Mouse (Mus musculus) CD4-positive, CD25-positive, alpha-beta regulatory T cell, adult 4 months (primary cell): Measurements from ENCODE around the gene Lrp2. TPM values are rescaled to one million over a fixed set of nuclear protein-coding genes. Genes with fewer than 3 reads are reported as not detected.
"Not testable (repeated sequence)": the region's sequence is repeated elsewhere in the genome, so short reads cannot be mapped to it uniquely, and the experiment has no call there.

Experiments used
- ATAC-seq: one replicate; pipeline ENCODE4 v1.8.0; 2017
- polyA plus RNA-seq, 2 experiments: library from polyadenylated mRNA; unstranded; fragments of 100-300 nt; shearing (Covaris generic); gene quantifications; one replicate each; pipeline ENCODE4 v1.2.1; 2017

Gene Lrp2
- polyA plus RNA-seq, 2 experiments from 2014 or later = 0.01 TPM; not detected in 1

- ATAC-seq = not testable (repeated sequence)
Measured at GRCm38 (mm10) chr2:69582068-69582467, 3.8 kb downstream of the Lrp2 start.

- ATAC-seq = no peak
Measured at GRCm38 (mm10) chr2:69580091-69580490, 5.8 kb downstream of the Lrp2 start.

- no peak for ATAC-seq
Measured at GRCm38 (mm10) chr2:69578206-69578605, 7.7 kb downstream of the Lrp2 start.

GRCm38 (mm10) chr2:69576531-69576930 is 9.3 kb downstream of the Lrp2 start:
- no peak for ATAC-seq

- ATAC-seq = no peak
Measured at GRCm38 (mm10) chr2:69574934-69575333, 10.9 kb downstream of the Lrp2 start.

- no peak for ATAC-seq
Measured at GRCm38 (mm10) chr2:69574261-69574660, 11.6 kb downstream of the Lrp2 start.

- no peak for ATAC-seq
Measured at GRCm38 (mm10) chr2:69573733-69574054, 12.2 kb downstream of the Lrp2 start.

GRCm38 (mm10) chr2:69573038-69573732 is 12.7 kb downstream of the Lrp2 start:
- no peak for ATAC-seq

GRCm38 (mm10) chr2:69570556-69570955 is 15.3 kb downstream of the Lrp2 start:
- no peak for ATAC-seq

- ATAC-seq = no peak
Measured at GRCm38 (mm10) chr2:69566281-69566680, 19.6 kb downstream of the Lrp2 start.

GRCm38 (mm10) chr2:69563492-69563891 is 22.4 kb downstream of the Lrp2 start:
- ATAC-seq = no peak

- ATAC-seq = no peak
Measured at GRCm38 (mm10) chr2:69562761-69563160, 23.1 kb downstream of the Lrp2 start.

- ATAC-seq = no peak
Measured at GRCm38 (mm10) chr2:69560221-69560620, 25.6 kb downstream of the Lrp2 start.

GRCm38 (mm10) chr2:69559380-69559779 is 26.5 kb downstream of the Lrp2 start:
- ATAC-seq = no peak

GRCm38 (mm10) chr2:69556686-69557085 is 29.2 kb downstream of the Lrp2 start:
- ATAC-seq = no peak

GRCm38 (mm10) chr2:69551639-69552038 is 34.2 kb downstream of the Lrp2 start:
- no peak for ATAC-seq

GRCm38 (mm10) chr2:69546823-69547222 is 39.0 kb downstream of the Lrp2 start:
- no peak for ATAC-seq

GRCm38 (mm10) chr2:69536018-69536417 is 49.8 kb downstream of the Lrp2 start:
- no peak for ATAC-seq

GRCm38 (mm10) chr2:69531528-69532055 is 54.3 kb downstream of the Lrp2 start:
- ATAC-seq = no peak

- no peak for ATAC-seq
Measured at GRCm38 (mm10) chr2:69530691-69531527, 55.0 kb downstream of the Lrp2 start.

- no peak for ATAC-seq
Measured at GRCm38 (mm10) chr2:69530126-69530525, 55.7 kb downstream of the Lrp2 start.

GRCm38 (mm10) chr2:69520273-69520672 is 65.6 kb downstream of the Lrp2 start:
- no peak for ATAC-seq

- no peak for ATAC-seq
Measured at GRCm38 (mm10) chr2:69518307-69518706, 67.6 kb downstream of the Lrp2 start.

- no peak for ATAC-seq
Measured at GRCm38 (mm10) chr2:69511766-69512165, 74.1 kb downstream of the Lrp2 start.
